Mouse (Mus musculus) adrenal gland, adult 8-10 months (tissue): ENCODE data around the gene Abcc3. TPM values are rescaled to one million over a fixed set of nuclear protein-coding genes. Genes with fewer than 3 reads are reported as not detected.

ENCODE experiments used
- DNase-seq: peaks from one replicate; pipeline ENCODE4 v3.0.0; 2022
- total RNA-seq, 4 experiments: library from RNA; stranded (reverse); gene quantifications; 2 replicates each; pipeline ENCODE4 v1.2.4; 2022

Abcc3 gene
- 10 to 100 TPM in 2 of 4 experiments, 1 to 10 TPM in 2; 4.7 to 15.0 (median 9.4) TPM for total RNA-seq

GRCm38 (mm10) chr11:94392672-94393109, at the start of gene Abcc3:
Gene Abcc3, minus strand, starts transcription at chr11:94392997.
- peak; percentile 38 for DNase-seq

GRCm38 (mm10) chr11:94441752-94442151, 49.0 kb upstream of the Abcc3 start:
- no peak for DNase-seq

GRCm38 (mm10) chr11:94441122-94441521, 48.3 kb upstream of the Abcc3 start:
- no peak for DNase-seq

DNA sequence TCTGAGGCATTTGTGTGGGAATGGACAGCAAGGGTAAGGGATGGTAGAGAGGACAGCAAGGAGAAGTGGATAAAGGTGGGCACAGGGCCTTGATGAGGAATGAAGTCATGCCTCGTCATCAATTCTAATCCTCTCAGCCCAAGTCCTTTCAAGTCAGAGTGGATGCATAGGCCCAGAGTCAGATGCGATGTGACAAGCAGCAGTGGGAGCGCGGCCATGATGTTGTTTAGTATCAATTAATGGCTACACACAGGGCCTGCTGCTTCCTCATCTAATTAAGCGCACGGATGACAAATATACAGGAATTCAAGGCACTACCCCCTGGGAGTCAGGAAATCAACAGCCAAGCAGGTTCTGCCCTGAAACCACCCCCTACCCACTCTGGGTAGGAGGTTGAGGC, 47.6 kb upstream of the Abcc3 start:
- no peak for DNase-seq

- no peak for DNase-seq
These were observed 36.3 kb upstream of the Abcc3 start for GRCm38 (mm10) chr11:94429011-94429651.

DNA sequence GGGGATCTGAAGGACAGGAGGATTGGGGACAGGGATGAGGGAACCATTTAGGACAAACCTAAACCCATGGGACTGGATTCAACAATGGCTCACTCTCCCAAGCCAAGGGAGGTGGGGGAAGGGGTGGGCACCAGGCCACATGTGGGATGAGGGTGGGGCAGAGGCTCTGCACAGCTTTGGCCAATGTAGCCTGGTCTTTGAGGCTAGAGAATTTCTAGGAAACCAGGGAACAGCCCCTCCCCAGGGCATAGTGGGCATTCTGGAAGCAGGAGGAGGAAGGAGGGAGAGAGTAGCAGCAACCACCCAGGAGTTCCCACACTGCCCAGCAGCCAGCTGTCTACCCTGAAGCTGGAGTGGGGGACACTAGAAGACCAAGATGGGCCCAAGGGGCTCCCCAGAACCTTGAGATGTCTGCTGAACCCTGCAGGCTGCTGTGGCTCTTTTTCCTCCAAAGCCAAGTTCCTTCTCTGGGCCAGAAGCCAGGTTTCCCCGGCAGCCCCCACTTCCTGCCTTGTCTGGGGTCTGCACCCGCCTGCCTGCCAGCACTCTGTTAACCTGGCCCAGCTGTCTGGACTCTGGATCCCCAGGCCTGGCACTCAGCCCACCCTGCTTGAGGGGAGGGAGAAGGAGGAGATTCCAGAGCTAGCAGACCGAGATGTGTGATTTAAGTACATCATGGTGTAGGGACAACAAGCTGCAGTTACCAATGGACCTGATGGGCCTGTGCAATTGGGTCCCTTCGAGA, 35.5 kb upstream of the Abcc3 start:
- no peak for DNase-seq

DNA sequence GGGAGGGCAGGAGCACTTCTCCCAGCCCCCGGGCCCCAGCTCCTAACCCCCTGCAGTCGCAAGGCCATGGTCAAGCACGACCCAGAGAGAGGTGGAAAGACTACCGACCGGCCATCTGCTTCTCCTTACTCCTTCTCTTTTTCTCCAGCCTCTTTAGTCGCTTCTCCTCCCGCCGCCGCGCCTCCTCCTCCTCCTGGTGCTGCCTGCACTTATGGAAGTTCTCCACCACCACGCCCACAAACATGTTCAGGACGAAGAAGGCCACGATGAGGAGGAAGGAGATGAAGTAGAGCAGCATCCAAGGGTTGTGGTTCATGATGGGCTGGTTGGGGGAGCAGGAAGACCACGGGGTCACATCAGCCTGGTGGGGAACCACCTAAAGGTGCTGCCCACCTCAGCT, 32.9 kb upstream of the Abcc3 start:
- no peak for DNase-seq

DNA sequence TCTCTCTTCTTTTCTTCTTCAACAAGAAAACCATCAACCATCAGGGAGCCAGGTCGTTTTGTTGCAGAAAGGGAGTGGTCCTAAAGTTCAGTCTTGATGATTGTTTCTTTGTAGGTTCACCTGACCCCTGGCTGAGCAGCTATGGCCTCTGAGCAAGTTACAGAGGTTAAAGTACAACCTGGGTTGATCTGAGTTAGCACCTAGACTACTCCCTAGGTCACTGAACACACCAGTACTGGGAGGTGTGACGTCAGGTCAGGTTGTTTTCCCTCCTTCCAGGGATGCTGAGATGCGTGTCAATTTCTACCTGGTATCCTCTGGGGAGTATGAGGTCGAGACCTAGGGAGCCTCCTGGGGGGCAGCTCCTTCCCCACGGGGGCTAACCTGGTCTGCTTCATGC, 32.4 kb upstream of the Abcc3 start:
- DNase-seq, result no peak

GRCm38 (mm10) chr11:94424380-94424779, 31.6 kb upstream of the Abcc3 start:
- no peak for DNase-seq

DNA sequence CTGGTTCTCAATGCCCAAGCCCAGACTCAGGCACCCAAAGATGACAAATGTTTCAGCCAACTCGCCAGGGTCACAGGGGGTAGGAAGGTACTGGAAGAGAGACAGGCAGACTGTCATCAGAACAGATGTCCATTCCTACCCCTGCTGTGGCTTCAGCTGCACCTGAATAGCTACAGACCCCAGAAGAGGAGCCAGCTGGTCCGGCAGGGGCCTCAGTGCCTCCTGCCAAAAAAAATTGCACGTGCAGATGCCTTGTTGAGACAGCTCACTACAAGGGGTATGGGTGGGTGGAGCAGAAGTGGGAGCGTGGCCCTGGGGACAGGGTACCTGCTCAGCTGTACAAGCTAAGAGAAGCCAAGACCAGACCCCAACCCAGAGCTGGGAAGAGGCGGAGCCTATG, 31.1 kb upstream of the Abcc3 start:
- no peak for DNase-seq

DNA sequence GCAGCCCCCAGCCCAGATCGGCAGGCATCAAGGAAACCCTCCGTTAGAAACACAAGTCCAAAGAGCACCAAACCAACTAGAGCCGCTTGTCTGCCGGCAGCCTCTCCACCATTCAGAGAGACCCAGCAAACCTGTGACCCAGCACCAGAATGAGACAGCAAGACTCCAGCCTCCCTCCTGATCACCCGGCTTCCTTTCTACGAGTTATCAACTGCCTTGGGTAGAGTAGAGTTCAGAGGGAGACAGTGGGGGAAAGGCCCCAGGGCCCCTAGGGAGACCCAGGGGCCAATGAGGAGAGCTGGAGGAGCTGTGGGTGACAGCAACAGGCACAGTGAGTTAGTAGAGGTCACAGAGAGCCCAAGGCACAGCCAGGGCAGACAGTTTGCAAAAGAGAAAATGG, 28.2 kb upstream of the Abcc3 start:
- no peak for DNase-seq

DNA sequence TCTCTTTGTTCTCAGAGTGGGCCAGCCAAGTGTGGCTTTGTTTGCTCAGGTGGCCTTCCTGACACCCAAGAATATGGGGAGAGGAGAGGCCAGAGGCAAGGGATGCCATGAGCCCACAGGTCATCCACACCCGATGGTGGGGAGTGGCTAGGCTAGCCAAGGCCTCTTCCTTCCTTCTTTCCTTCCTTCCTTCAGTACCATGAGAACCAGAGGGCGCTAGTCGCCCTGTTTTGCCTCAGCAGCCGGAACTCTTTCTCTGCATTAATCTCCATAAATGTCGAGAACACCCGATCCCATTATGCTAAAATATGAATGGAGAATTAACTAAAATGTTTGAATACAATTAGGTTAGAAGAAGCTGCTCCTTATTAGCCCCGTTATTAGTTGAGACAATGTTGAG, 27.5 kb upstream of the Abcc3 start:
- DNase-seq, result peak; percentile 19

- no peak for DNase-seq
These were observed 26.4 kb upstream of the Abcc3 start for GRCm38 (mm10) chr11:94419004-94419727.

DNA sequence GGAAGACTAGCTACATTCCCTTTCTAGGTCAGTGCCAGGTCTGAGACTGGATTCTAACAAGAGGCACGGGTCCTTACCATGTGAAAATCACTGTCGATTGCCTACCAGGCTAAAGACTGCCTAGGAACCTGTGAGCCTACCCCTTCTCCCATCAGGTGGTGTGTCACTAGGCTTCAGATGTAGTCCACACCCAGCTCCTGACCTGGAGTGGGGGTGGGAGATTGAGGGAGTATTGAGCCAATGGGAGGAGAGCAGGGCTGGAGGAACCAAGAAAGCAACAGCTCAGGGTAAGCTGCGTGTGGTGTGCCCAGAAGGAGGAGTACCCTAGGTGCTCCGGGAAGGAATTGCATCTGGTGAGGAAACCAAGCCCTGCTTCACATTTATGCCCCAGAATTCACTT, 21.2 kb upstream of the Abcc3 start:
- DNase-seq, result no peak

DNA sequence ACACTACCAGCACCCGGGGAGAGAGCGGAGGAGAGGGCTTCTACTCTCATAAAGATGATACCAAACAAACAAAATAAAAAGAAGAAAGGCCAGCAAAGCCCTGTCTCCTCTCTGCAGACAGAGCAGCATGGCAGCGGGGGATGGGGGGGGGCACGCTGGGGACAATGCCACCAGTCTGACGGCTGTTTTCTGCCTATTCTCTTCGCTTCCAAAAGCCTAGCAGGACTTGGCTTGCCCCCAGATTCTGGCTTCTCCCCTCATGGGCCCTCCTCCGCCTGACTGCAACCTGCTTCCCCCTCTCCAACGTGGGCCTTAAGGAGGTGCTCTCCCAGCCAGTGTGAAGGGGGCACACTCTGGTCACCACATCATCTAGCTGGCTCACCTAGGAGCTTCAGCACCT, 20.7 kb upstream of the Abcc3 start:
- no peak for DNase-seq

DNA sequence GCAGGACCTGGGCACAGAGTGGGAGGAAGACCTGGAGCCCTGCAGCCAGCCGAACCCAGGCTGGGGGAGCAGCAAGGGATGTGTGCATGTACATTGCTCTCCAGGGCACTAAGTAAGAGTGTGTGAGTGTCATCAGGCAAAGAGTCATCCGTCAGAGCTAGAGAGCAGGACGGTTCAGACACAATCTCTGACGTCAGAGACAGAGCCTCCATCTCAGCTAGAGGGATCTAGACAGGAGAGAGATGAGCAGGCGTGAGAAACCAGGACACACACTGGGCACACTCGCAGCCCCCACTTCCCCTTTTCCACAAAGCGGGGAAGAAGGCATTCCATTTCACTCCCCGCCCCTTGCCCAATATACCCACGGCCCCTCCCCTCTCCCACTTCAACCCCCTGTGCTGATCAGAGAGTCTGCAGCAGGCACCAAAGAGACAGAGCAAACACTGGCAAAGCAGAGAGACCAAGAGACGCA, 20.2 kb upstream of the Abcc3 start:
- no peak for DNase-seq

- no peak for DNase-seq
These were observed 19.8 kb upstream of the Abcc3 start for GRCm38 (mm10) chr11:94412562-94412961.

DNA sequence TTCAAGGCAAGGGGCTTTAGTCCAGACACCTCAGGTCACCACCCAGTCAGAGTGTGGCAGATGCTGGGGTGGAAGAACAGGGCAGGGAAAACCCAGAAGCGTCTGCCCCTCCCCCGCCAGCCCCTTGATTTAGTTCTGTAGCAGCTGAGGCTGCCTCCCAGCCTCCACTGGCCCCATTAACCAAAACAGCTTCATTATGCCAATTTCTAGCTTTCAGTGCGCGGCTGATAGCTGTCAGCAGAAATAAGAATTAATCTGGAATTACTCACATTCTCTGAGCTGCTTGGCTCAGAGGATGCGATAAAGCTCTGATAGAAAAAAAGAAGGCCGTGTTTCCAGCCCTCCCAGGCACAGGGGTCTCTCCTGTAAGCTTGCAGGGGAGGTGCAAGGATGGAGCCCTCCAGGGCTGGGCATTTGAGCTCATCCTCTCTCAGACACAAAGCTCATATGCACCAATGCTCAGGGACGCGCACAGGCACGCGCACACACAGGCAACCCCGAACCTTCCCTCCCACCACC, 15.1 kb upstream of the Abcc3 start:
- no peak for DNase-seq

- DNase-seq, result no peak
These were observed 12.6 kb upstream of the Abcc3 start for GRCm38 (mm10) chr11:94405348-94405747.

DNA sequence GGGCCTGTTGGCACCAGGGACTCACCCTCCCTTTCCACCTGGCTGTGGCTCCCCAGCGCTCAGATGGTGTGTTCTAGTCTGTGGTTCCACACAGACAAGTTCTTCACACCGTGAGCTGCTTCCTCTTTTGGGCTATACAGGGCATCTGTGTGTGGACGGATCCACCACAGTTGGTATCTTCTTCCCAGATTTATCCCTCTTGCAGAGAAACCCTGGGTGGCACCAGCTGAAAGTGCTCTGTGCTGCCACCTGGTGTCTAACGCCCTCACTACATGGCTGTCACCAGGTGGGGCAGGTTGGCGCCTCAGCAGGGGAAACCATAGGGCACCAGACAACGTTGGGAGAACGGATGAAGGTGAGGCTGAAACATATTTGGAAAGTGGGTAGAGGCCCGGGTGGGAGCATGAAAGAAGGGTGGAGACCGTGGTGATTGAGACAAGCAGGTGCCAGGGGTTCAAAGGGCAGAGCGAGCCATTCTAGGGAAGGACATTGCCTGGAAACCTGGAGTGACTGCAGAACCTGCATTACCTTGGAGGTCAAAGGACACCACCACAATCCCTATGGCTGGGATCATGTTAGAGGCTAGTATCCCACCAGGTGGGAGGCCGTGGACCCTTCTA, 12.0 kb upstream of the Abcc3 start:
- DNase-seq, result peak; percentile 57

- no peak for DNase-seq
These were observed 11.4 kb upstream of the Abcc3 start for GRCm38 (mm10) chr11:94404178-94404577.

DNA sequence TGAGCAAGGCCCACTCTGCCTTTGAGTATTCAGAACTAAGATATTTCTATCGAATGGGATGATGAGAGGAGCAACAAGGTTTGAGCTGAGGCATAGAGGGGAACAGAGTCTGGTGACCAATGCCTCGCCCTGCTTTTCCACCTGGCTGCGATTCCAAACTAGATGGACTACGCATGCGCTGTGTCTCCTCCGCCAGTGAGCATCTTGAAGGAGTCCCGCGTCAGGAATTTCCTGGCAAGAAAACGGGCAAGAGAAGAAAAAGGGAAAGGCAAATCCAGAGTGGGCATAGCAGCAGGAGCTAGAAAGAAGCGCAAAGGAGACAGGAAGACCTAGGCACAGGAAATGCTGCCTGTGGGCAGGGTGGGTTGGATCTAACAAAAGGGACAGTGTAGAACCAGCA, 11.0 kb upstream of the Abcc3 start:
- DNase-seq, result no peak

- DNase-seq, result no peak
These were observed 9.9 kb upstream of the Abcc3 start for GRCm38 (mm10) chr11:94402731-94403130.
